Mouse (Mus musculus): ENCODE measurements around the gene Jagn1. TPM values are rescaled to one million over a fixed set of nuclear protein-coding genes. Genes with fewer than 3 reads are reported as not detected.

Jagn1 gene
- polyA plus RNA-seq, 1 experiment from 2014 or later, result 106 TPM

DNA sequence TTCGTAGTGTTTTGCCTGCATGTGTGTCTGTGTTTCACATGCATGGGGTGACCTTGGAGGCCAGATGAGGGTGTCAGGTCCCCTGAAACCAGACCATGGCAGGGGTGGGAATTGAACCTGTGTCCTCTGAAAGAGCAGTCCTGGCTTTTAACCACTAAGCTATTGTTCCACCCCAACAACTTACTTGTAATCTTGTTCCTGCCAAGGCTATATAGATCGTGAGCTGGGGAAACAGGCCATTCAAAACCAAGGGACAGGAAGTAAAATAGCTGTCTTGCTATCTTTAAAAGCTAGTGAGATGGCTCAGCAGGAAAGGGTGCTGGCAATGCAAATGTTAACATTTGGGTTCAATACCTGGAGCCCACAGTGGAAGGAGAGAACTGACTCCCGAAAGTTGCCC is 12.4 kb upstream of the Jagn1 start:
- Histone ChIP-seq H3K27me3 (replicated peaks; ENCODE audit: control insufficient read depth, insufficient read depth, low read length) (no peaks in the 10 kb centered on the region), H3K4me3 (ENCODE audit: low read length) (no peak overlapping the region), H3K4me2 (ENCODE audit: low read length) (no peak overlapping the region), H3K36me3 (ENCODE audit: control insufficient read depth, insufficient read depth, low read length) (no peaks in the 10 kb centered on the region), H3K9me3 (ENCODE audit: control insufficient read depth, low read length) (peaks cover 2% of the 10 kb centered on the region), H3K9ac (ENCODE audit: low read depth, low read length) (no peak overlapping the region), H3K4me1 (ENCODE audit: control insufficient read depth, insufficient read depth, low read depth, low read length) (no peaks in the 10 kb centered on the region), H3K27ac (ENCODE audit: low read depth, low read length) (no peak overlapping the region)
- no peak for ATAC-seq
- 87% methylated on average over 3 of the region's 3 CpGs for WGBS

DNA sequence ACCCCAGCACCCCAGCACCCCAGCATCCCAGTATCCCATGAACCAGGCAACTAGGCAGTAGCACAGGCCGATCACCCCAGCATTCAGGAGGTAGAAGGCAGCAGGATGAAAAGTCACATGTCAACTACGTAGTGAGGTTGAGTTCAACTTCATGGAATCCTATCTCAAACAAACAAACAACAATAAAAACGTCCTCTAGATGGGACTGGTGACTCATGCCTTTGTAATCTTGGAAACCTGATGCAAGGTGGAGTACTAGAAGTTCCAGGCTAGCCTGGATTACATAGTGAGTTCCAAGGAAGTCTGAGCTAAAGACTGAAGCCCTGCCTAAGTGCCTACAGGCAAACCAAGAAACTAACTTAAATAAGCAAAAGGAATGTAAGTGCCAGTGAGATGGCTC is 11.5 kb upstream of the Jagn1 start:
- Histone ChIP-seq H3K4me2 (ENCODE audit: low read length) (no peak overlapping the region), H3K4me1 (ENCODE audit: control insufficient read depth, insufficient read depth, low read depth, low read length) (no peaks in the 10 kb centered on the region), H3K9ac (ENCODE audit: low read depth, low read length) (no peak overlapping the region), H3K27me3 (replicated peaks; ENCODE audit: control insufficient read depth, insufficient read depth, low read length) (no peaks in the 10 kb centered on the region), H3K27ac (ENCODE audit: low read depth, low read length) (no peak overlapping the region), H3K4me3 (ENCODE audit: low read length) (no peak overlapping the region), H3K36me3 (ENCODE audit: control insufficient read depth, insufficient read depth, low read length) (no peaks in the 10 kb centered on the region), H3K9me3 (ENCODE audit: control insufficient read depth, low read length) (peaks cover 2% of the 10 kb centered on the region)
- WGBS, result 60% methylated on average over 3 of the region's 3 CpGs
- no peak for ATAC-seq

DNA sequence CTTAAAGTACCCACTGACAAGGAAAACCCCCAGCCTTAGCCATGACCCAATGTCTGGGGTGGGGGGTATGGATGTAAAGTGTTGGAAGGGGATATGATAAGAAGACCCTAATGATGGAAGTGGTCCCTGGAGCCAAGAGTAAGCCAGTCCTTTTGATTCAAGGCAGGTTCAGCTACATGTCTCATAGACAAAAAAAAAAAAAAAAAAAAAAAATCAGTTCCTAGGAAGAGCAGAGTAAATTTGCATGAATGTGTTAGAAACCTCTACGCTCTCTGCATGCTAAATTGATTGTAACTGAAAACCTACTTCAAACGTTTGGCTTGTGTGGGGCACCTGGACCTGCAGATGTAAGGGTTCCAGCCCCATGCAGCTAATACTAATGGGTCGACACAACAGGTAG is 10.6 kb upstream of the Jagn1 start:
- H3K27ac ChIP-seq (ENCODE audit: low read depth, low read length), result no peak overlapping the region
- H3K4me1 ChIP-seq (ENCODE audit: control insufficient read depth, insufficient read depth, low read depth, low read length), result no peaks in the 10 kb centered on the region
- peaks cover 2% of the 10 kb centered on the region for H3K9me3 ChIP-seq (ENCODE audit: control insufficient read depth, low read length)
- H3K9ac ChIP-seq (ENCODE audit: low read depth, low read length), result no peak overlapping the region
- no peak for ATAC-seq
- WGBS, result 60% methylated on average over 3 of the region's 3 CpGs
- H3K36me3 ChIP-seq (ENCODE audit: control insufficient read depth, insufficient read depth, low read length), result no peaks in the 10 kb centered on the region
- no peaks in the 10 kb centered on the region for H3K27me3 ChIP-seq (replicated peaks; ENCODE audit: control insufficient read depth, insufficient read depth, low read length)
- H3K4me3 ChIP-seq (ENCODE audit: low read length), result no peak overlapping the region
- H3K4me2 ChIP-seq (ENCODE audit: low read length), result no peak overlapping the region

DNA sequence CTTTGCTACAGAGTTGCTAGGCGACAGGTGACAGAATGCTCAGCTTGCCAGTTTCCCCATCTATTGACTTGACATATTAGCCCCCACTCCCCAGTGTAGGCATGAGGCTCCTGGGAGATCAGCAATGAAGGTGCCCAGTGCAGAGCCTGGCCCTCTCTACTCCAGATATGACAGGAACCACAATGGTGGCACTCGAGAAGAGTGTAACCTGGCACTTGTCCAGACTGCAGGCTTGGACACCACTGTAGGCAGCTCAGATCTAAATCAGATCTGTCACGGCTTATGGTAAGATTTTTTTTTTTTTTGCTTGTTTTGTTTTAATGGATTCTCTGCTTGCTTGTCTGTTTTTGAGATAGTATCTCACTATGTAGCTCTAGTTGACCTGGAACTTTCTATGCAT is 8.7 kb upstream of the Jagn1 start:
- H3K4me2 ChIP-seq (ENCODE audit: low read length), result no peak overlapping the region
- no peak overlapping the region for H3K27ac ChIP-seq (ENCODE audit: low read depth, low read length)
- H3K36me3 ChIP-seq (ENCODE audit: control insufficient read depth, insufficient read depth, low read length), result no peaks in the 10 kb centered on the region
- 68% methylated on average over 3 of the region's 3 CpGs for WGBS
- H3K27me3 ChIP-seq (replicated peaks; ENCODE audit: control insufficient read depth, insufficient read depth, low read length), result no peaks in the 10 kb centered on the region
- no peaks in the 10 kb centered on the region for H3K9me3 ChIP-seq (ENCODE audit: control insufficient read depth, low read length)
- no peak overlapping the region for H3K4me3 ChIP-seq (ENCODE audit: low read length)
- no peak for ATAC-seq
- H3K9ac ChIP-seq (ENCODE audit: low read depth, low read length), result no peak overlapping the region
- H3K4me1 ChIP-seq (ENCODE audit: control insufficient read depth, insufficient read depth, low read depth, low read length), result no peaks in the 10 kb centered on the region

DNA sequence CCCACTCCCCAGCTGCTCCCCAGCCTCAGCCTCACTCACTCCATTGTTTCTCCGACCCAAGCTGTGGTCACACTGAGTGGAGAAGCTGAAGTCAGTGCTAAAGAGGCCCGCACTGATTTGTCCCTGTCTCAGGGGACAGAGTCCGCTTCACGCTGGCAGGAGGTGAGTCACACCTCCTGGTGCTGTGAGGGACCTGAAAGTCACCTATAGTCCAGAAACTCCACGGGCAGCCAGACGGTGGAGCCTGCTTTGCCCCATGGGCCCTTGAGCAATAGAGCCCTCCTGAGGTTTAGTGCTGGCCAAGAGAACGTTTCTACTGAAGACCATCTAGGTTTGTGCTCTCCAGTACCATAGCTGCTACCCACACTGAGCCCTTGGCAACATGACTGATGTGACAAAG is 7.7 kb upstream of the Jagn1 start:
- 77% methylated on average over 7 of the region's 7 CpGs for WGBS
- Histone ChIP-seq H3K27me3 (replicated peaks; ENCODE audit: control insufficient read depth, insufficient read depth, low read length) (no peaks in the 10 kb centered on the region), H3K4me2 (ENCODE audit: low read length) (no peak overlapping the region), H3K27ac (ENCODE audit: low read depth, low read length) (no peak overlapping the region), H3K9ac (ENCODE audit: low read depth, low read length) (no peak overlapping the region), H3K9me3 (ENCODE audit: control insufficient read depth, low read length) (no peaks in the 10 kb centered on the region), H3K4me1 (ENCODE audit: control insufficient read depth, insufficient read depth, low read depth, low read length) (no peaks in the 10 kb centered on the region), H3K4me3 (ENCODE audit: low read length) (no peak overlapping the region), H3K36me3 (ENCODE audit: control insufficient read depth, insufficient read depth, low read length) (no peaks in the 10 kb centered on the region)
- no peak for ATAC-seq

DNA sequence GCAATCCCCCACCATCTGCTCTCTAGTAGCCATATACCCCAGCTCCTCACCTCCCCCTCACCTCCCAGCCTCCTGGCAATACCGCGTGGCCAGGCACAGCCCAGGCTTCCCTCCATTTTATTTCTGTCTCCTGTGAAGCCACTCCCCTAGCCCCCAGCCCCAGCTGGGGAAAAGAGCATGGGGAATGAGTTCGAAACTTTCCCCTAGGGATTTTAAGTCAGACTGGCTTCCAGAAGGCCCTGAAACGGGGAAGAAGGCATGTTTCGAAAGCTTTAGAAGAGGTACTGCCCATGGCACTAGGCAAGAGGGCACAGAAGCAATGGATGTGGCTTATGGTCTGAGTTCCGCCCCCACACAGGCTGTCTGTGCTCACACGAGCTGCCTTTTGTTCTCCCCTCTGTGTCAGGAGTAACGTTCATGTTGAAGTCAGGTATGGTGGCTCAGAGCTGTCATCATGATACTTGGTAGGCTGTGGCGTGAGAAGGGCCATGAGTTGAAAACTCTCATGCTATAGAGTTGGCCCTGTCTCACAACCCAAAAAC is 6.6 kb upstream of the Jagn1 start, which contains the start of gene Cidec:
Gene Cidec (minus strand): TSS at position 97 of the 542 bp plus-strand sequence.
- Histone ChIP-seq H3K4me2 (ENCODE audit: low read length) (no peak within 1 kb of the TSS), H3K4me3 (ENCODE audit: low read length) (no peak within 1 kb of the TSS), H3K27ac (ENCODE audit: low read depth, low read length) (no peak within 1 kb of the TSS), H3K4me1 (ENCODE audit: control insufficient read depth, insufficient read depth, low read depth, low read length) (no peaks in the 10 kb centered on the region), H3K9me3 (ENCODE audit: control insufficient read depth, low read length) (no peaks in the 10 kb centered on the region), H3K27me3 (replicated peaks; ENCODE audit: control insufficient read depth, insufficient read depth, low read length) (no peaks in the 10 kb centered on the region), H3K36me3 (ENCODE audit: control insufficient read depth, insufficient read depth, low read length) (no peaks in the 10 kb centered on the region), H3K9ac (ENCODE audit: low read depth, low read length) (no peak within 1 kb of the TSS)
- WGBS, result 77% methylated on average over 9 of the region's 9 CpGs
- ATAC-seq, result no peak

DNA sequence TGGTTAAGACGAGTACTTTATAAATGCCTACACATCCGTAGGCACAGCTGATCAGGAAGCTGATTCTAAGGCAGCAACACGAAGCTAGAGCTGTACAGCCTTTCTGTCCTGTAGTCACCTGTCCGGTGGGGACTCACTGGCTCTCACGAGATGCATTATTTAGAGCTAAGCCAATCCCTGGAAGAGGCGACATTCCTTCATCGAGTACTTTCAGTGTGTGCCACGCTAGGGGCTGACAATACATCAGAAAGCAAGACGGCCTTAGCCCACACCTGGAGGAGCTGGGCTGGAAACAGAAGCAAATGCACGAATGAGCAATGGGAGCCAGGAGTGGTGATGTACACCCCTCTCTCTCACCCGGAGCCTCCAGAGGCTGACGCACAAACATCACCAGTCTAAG is 5.2 kb upstream of the Jagn1 start:
- Histone ChIP-seq H3K4me3 (ENCODE audit: low read length) (no peak overlapping the region), H3K36me3 (ENCODE audit: control insufficient read depth, insufficient read depth, low read length) (no peaks in the 10 kb centered on the region), H3K4me1 (ENCODE audit: control insufficient read depth, insufficient read depth, low read depth, low read length) (no peaks in the 10 kb centered on the region; the same call in 1 of the 2 replicates), H3K4me2 (ENCODE audit: low read length) (no peak overlapping the region), H3K27ac (ENCODE audit: low read depth, low read length) (no peak overlapping the region), H3K9me3 (ENCODE audit: control insufficient read depth, low read length) (no peaks in the 10 kb centered on the region), H3K27me3 (replicated peaks; ENCODE audit: control insufficient read depth, insufficient read depth, low read length) (no peaks in the 10 kb centered on the region), H3K9ac (ENCODE audit: low read depth, low read length) (no peak overlapping the region)
- WGBS, result 76% methylated on average over 12 of the region's 12 CpGs
- no peak for ATAC-seq

DNA sequence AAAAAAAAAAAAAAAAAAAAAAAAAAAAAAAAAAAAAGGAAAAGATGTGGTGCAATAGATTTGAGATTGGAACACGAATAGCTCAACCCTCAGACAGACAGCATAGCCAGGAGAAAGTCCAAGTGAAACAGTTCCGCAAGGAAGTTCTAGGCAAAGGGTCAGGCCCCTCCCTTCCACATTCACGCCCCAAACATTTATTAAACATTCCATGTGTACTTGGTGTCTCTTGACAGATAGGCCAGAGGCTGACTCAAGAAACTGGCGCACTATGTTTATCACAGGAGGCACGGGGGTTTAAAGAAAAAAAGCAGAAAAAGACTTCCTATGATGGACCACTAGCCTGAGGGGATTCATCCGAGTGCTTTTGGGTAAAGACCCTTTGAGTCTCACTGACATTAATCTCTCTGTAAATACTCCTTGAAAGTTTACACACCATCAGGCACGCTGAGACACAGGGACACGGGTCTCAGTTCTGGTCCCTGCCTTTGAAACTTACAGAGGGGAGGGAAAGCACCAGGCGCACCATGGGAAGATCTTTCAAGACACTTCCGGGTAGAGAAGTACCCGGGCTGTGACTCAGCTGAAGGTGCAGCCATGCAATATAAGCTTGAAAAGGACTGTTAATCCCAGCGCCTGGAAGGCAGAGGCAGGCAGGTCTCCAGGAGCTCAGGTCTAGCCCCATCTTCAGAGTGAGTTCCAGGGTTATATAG is 3.5 kb upstream of the Jagn1 start:
- ATAC-seq, result no peak
- H3K4me2 ChIP-seq (ENCODE audit: low read length), result no peak overlapping the region
- no peaks in the 10 kb centered on the region for H3K9me3 ChIP-seq (ENCODE audit: control insufficient read depth, low read length)
- peaks cover 7% of the 10 kb centered on the region for H3K4me1 ChIP-seq (ENCODE audit: control insufficient read depth, insufficient read depth, low read depth, low read length)
- no peaks in the 10 kb centered on the region for H3K27me3 ChIP-seq (replicated peaks; ENCODE audit: control insufficient read depth, insufficient read depth, low read length)
- no peak overlapping the region for H3K4me3 ChIP-seq (ENCODE audit: low read length)
- no peaks in the 10 kb centered on the region for H3K36me3 ChIP-seq (ENCODE audit: control insufficient read depth, insufficient read depth, low read length)
- WGBS, result 66% methylated on average over 12 of the region's 12 CpGs
- H3K9ac ChIP-seq (ENCODE audit: low read depth, low read length), result no peak overlapping the region
- no peak overlapping the region for H3K27ac ChIP-seq (ENCODE audit: low read depth, low read length)

DNA sequence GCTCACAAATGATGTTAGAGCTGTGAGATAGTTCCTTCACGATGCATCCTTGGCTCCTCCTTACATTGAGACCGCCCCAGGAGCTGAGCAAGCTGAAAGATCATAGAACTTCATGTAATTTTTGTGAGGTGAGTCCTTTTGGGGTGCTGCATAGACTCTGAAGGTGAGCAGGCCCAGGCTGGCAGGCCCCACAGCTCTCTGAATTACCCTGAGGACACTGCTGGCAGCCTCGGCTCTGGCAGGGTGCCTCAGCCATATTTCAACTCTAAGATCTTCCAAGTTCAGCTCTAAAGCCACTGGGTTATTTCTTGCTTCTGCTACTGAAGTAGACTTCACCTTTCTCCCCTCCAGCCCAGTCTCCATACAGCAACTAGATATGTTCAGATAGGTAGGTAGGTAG is 1.7 kb upstream of the Jagn1 start:
- no peak for ATAC-seq
- Histone ChIP-seq H3K4me3 (ENCODE audit: low read length) (no peak overlapping the region), H3K9me3 (ENCODE audit: control insufficient read depth, low read length) (no peaks in the 10 kb centered on the region), H3K9ac (ENCODE audit: low read depth, low read length) (no peak overlapping the region), H3K27me3 (replicated peaks; ENCODE audit: control insufficient read depth, insufficient read depth, low read length) (no peaks in the 10 kb centered on the region), H3K27ac (ENCODE audit: low read depth, low read length) (no peak overlapping the region), H3K4me2 (ENCODE audit: low read length) (no peak overlapping the region), H3K4me1 (ENCODE audit: control insufficient read depth, insufficient read depth, low read depth, low read length) (peaks cover 7% of the 10 kb centered on the region), H3K36me3 (ENCODE audit: control insufficient read depth, insufficient read depth, low read length) (no peaks in the 10 kb centered on the region)
- 91% methylated on average over 3 of the region's 3 CpGs for WGBS
